20 mouse cellular contexts compared by ENCODE assay signal in the genomic region with DNA sequence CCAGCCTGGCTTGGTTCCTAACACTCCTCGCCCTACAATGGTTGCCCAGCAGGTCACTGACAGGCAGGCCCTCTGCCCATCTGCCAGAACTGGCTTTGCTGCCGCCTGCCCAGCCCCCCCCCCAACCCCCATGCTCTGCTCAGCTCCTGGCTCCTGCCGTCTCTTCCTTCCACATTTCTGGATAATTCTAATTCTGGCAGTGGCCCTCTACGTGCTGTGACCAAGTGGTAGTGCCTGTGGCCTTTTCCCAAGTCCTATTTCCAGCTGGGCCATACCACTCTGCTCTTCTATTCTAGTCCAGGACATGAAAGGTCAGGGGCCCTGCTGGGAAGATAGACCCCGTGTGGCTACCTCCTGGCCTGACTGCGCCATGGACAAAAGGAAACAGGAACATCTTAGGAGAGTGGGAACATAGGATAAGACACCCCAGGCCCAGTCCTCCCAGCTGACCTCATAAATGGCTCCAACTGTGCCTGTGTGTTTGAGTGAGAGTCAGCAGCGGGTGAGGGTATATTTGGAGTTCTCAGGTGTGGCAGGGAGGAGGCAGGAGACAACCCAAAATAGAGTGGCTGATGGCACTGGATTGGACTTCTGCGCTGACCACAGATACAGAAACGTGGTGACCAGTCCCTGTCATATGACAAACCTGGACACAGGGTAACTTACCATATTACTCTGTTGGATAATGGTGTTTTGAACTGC. TPM values are rescaled to one million over a fixed set of nuclear protein-coding genes. Genes with fewer than 3 reads are reported as not detected.
DNase-seq lines count a peak whose midpoint lies in the region; ATAC-seq and TF ChIP-seq lines count a peak whose summit lies in the region.
"Had no signal": no experiment of that assay in that cellular context is flagged by ENCODE, and none has a peak within 500 bp of the region (broad histone marks: within the 10 kb centered on the region; RNA-seq: fewer than 3 reads in every experiment).

No protein-coding gene starts in this region.

- H3K4me3 ChIP-seq in hindbrain, embryonic 16.5 days (ENCODE audit: low read length): no peak overlapping the region
- no peak overlapping the region for H3K4me3 ChIP-seq in hindbrain, embryonic 12.5 days
- H3K4me3 ChIP-seq in cerebellum, adult 2 months (replicated peaks; ENCODE audit: insufficient read depth, low read depth, low read length): no peak overlapping the region
- H3K4me3 ChIP-seq: erythroblast, embryonic 14.5 days; megakaryocyte, embryonic 14.5 days; neural tube, embryonic 13.5 days had no signal

- H3K9ac ChIP-seq in hindbrain, embryonic 16.5 days (ENCODE audit: low read depth, low read length): no peak overlapping the region
- no peak overlapping the region for H3K9ac ChIP-seq in hindbrain, embryonic 12.5 days
- H3K9ac ChIP-seq: liver, embryonic 14.5 days; neural tube, embryonic 13.5 days had no signal

- H3K4me1 ChIP-seq in hindbrain, embryonic 16.5 days (ENCODE audit: control insufficient read depth, insufficient read depth, low read depth, low read length): no peaks in the 10 kb centered on the region
- no peaks in the 10 kb centered on the region for H3K4me1 ChIP-seq in hindbrain, embryonic 12.5 days
- H3K4me1 ChIP-seq in cerebellum, adult 2 months (ENCODE audit: control insufficient read depth, insufficient read depth, low read length): peaks cover 3% of the 10 kb centered on the region; the same call in 1 of the 2 replicates
- H3K4me1 ChIP-seq: megakaryocyte, embryonic 14.5 days; neural tube, embryonic 13.5 days had no signal

- H3K9me3 ChIP-seq in hindbrain, embryonic 16.5 days (ENCODE audit: control insufficient read depth, low read length): no peaks in the 10 kb centered on the region
- no peaks in the 10 kb centered on the region for H3K9me3 ChIP-seq in hindbrain, embryonic 12.5 days (replicated peaks)
- H3K9me3 ChIP-seq: neural tube, embryonic 13.5 days had no signal

- H3K27ac ChIP-seq in hindbrain, embryonic 16.5 days (ENCODE audit: low read depth, low read length): no peak overlapping the region
- no peak overlapping the region for H3K27ac ChIP-seq in hindbrain, embryonic 12.5 days
- no peak overlapping the region for H3K27ac ChIP-seq in cerebellum, adult 2 months (ENCODE audit: insufficient read depth, low read length)
- H3K27ac ChIP-seq: liver, embryonic 14.5 days; neural tube, embryonic 13.5 days had no signal

- no peak for TF ChIP-seq CTCF in cerebellum, adult 2 months (IDR thresholded peaks at IDR 0.05; ENCODE audit: borderline replicate concordance, insufficient read depth, low read depth, low read length)

- TF ChIP-seq POLR2A in cerebellum, adult 2 months (IDR thresholded peaks at IDR 0.05; ENCODE audit: borderline replicate concordance, insufficient read depth, low read length): no peak

- H3K27me3 ChIP-seq in hindbrain, embryonic 16.5 days (replicated peaks; ENCODE audit: control insufficient read depth, insufficient read depth, low read length): no peaks in the 10 kb centered on the region; the same call in 1 of the 2 replicates
- H3K27me3 ChIP-seq in hindbrain, embryonic 12.5 days: peaks cover 7% of the 10 kb centered on the region
- no peaks in the 10 kb centered on the region for H3K27me3 ChIP-seq in cerebellum, adult 2 months (ENCODE audit: control insufficient read depth, insufficient read depth, low read length)

- H3K36me3 ChIP-seq in hindbrain, embryonic 16.5 days (ENCODE audit: control insufficient read depth, insufficient read depth, low read length): no peaks in the 10 kb centered on the region
- H3K36me3 ChIP-seq in hindbrain, embryonic 12.5 days: no peaks in the 10 kb centered on the region
- H3K36me3 ChIP-seq: neural tube, embryonic 13.5 days had no signal

- H3K4me2 ChIP-seq in hindbrain, embryonic 16.5 days (ENCODE audit: low read length): no peak overlapping the region
- no peak overlapping the region for H3K4me2 ChIP-seq in hindbrain, embryonic 12.5 days (replicated peaks)
- H3K4me2 ChIP-seq: neural tube, embryonic 13.5 days had no signal

- peak; percentile 82 to 88 for DNase-seq in cerebellum, adult 2 months
- peak; percentile 64 to 80 for DNase-seq in cerebellum, postnatal 36 days
- peak; percentile 17 for DNase-seq in heart, postnatal 4 days
- no peak for DNase-seq in adrenal gland, postnatal 10 days
- DNase-seq: adrenal gland, postnatal 36 days; gastrocnemius, postnatal 10 days; kidney, adult 18-20 months; kidney, postnatal 14 days; lung, postnatal 10 days had no signal

- WGBS in hindbrain, embryonic 16.5 days: 60% methylated on average over 9 of the region's 9 CpGs
- WGBS in hindbrain, embryonic 12.5 days: 65% methylated on average over 9 of the region's 9 CpGs
- WGBS in cerebellum, adult 2 months: 7% methylated on average over 9 of the region's 9 CpGs

- peak; percentile 67; the same call in 1 of the 2 replicates for ATAC-seq in hindbrain, embryonic 16.5 days
- ATAC-seq in hindbrain, embryonic 12.5 days (ENCODE audit: low FRiP score): no peak
- ATAC-seq in CD4-positive, CD25-positive, alpha-beta regulatory T cell, adult 4 months: no peak
- ATAC-seq: forebrain, embryonic 16.5 days had no signal

RNA-seq across cellular contexts. Expression of a gene that starts 14.5 kb away (rescaled TPM):
- 9.0 and 10.5 TPM in 2 replicates for polyA plus RNA-seq in hindbrain, embryonic 16.5 days (2015; fragmentation: Nextera tagmentation; extraction: Ambion mirVana)
- polyA plus RNA-seq in hindbrain, embryonic 12.5 days (2016; fragmentation: Nextera tagmentation; extraction: Ambion mirVana): 52.8 and 56.7 TPM in 2 replicates
- 8.6 and 9.2 TPM in 2 replicates for polyA plus RNA-seq in cerebellum, adult 2 months (2012; rRNA removed)
- 10 to 100 TPM; 24.0 to 29.3 TPM for total RNA-seq in heart, postnatal 4 days (2021)
- total RNA-seq in adrenal gland, postnatal 10 days (2021): 1 to 10 TPM; 5.7 to 6.3 TPM
- polyA plus RNA-seq in CD4-positive, CD25-positive, alpha-beta regulatory T cell, adult 4 months (2017; shearing (Covaris generic)): not detected
- total RNA-seq: hematopoietic stem cell, adult 5-6 weeks; MEL; monocyte, adult 5-6 weeks had no signal
- polyA plus RNA-seq: erythroblast, embryonic 14.5 days had no signal
